Mouse (Mus musculus) limb, embryonic 11.5 days (tissue): Measurements from ENCODE around the gene Tex45. TPM values are rescaled to one million over a fixed set of nuclear protein-coding genes. Genes with fewer than 3 reads are reported as not detected.

ENCODE experiments used
- ATAC-seq: fragments of 200-750 bp; cut with Nextera tagmentation; 2 replicates; pipeline ENCODE4 v1.8.0; 2017; ENCODE audit warnings: low read depth; ENCODE audit not compliant: insufficient number of reproducible peaks, low FRiP score, low TSS enrichment
- DNase-seq: peaks from one replicate; pipeline ENCODE4 v3.0.0-alpha.2; 2015; ENCODE audit warnings: low spot score
- H3K27ac ChIP-seq: fragments of 300-500 bp; sonication (generic); replicated peaks from 2 replicates; pipeline ENCODE4 v1.5.1; 2014; ENCODE audit warnings: low read depth, mild to moderate bottlenecking, low read length
- H3K27me3 ChIP-seq: fragments of 300-500 bp; sonication (generic); 2 replicates; pipeline ENCODE4 v1.6.1; 2014; ENCODE audit warnings: mild to moderate bottlenecking, low read length, mixed read lengths; ENCODE audit not compliant: control insufficient read depth, insufficient read depth
- H3K36me3 ChIP-seq: fragments of 300-500 bp; sonication (generic); 2 replicates; pipeline ENCODE4 v1.6.1; 2014; ENCODE audit warnings: mild to moderate bottlenecking, low read length, moderate library complexity, mixed read lengths; ENCODE audit not compliant: control insufficient read depth, insufficient read depth
- H3K4me1 ChIP-seq: fragments of 300-500 bp; sonication (generic); 2 replicates; pipeline ENCODE4 v1.6.1; 2014; ENCODE audit warnings: low read length, mixed read lengths; ENCODE audit not compliant: control insufficient read depth, insufficient read depth
- H3K4me2 ChIP-seq: fragments of 300-500 bp; sonication (generic); 2 replicates; pipeline ENCODE4 v1.6.1; 2014; ENCODE audit warnings: low read depth, mild to moderate bottlenecking, moderate library complexity; ENCODE audit not compliant: severe bottlenecking
- H3K4me3 ChIP-seq: fragments of 300-500 bp; sonication (generic); 2 replicates; pipeline ENCODE4 v1.5.1; 2014; ENCODE audit warnings: low read depth, low read length
- H3K9ac ChIP-seq: fragments of 300-500 bp; sonication (generic); 2 replicates; pipeline ENCODE4 v1.6.1; 2014; ENCODE audit warnings: mild to moderate bottlenecking, low read length
- H3K9me3 ChIP-seq: fragments of 300-500 bp; sonication (generic); 2 replicates; pipeline ENCODE4 v1.6.1; 2016; ENCODE audit warnings: low read length; ENCODE audit not compliant: control insufficient read depth
- WGBS: fragments of 180-500 bp; shearing (Covaris S2); extraction: QIAGEN DNeasy Blood & Tissue Kit; methylation state at CpG from one replicate; pipeline ENCODE4 v1.1.7; 2014; 5-methylcytosine and 5-hydroxymethylcytosine counted together
- polyA plus RNA-seq: library from polyadenylated mRNA; unstranded; fragments of >200 nt; fragmentation: Nextera tagmentation; extraction: Ambion mirVana; gene quantifications from 2 replicates; pipeline ENCODE4 v1.2.1, GENCODE M21; 2014

Gene Tex45
- polyA plus RNA-seq, 1 experiment from 2014 or later: not detected

- H3K27me3 ChIP-seq: no peaks in the 10 kb centered on the region
- peaks cover 6% of the 10 kb centered on the region for H3K4me1 ChIP-seq
- DNase-seq: no peak
- peak overlapping the region; percentile 73 for H3K27ac ChIP-seq
- H3K4me3 ChIP-seq: peak overlapping the region; percentile 39; the same call in 1 of the 2 replicates
- H3K4me2 ChIP-seq: peak overlapping the region; percentile 86
- no peak for ATAC-seq
- peaks cover 3% of the 10 kb centered on the region; the same call in 1 of the 2 replicates for H3K9me3 ChIP-seq
- 30% methylated on average over 13 of the region's 13 CpGs for WGBS
- no peaks in the 10 kb centered on the region for H3K36me3 ChIP-seq
- H3K9ac ChIP-seq: peak overlapping the region; percentile 47
Measured at GRCm38 (mm10) chr8:3514681-3515247, 44.1 kb downstream of the Tex45 start.

GRCm38 (mm10) chr8:3515260-3515671 is 44.6 kb downstream of the Tex45 start, which contains the start of gene Pnpla6:
Gene Pnpla6, plus strand, starts transcription at chr8:3515384.
- peak within 1 kb of the TSS; percentile 73 for H3K27ac ChIP-seq
- ATAC-seq (peak; percentile 76), DNase-seq (peak; percentile 94)
- H3K9me3 ChIP-seq: peaks cover 3% of the 10 kb centered on the region; the same call in 1 of the 2 replicates
- peaks cover 6% of the 10 kb centered on the region for H3K4me1 ChIP-seq
- H3K36me3 ChIP-seq: no peaks in the 10 kb centered on the region
- whole genome bisulfite sequencing: under 1% methylated on average over 25 of the region's 25 CpGs
- H3K4me3 ChIP-seq: peak within 1 kb of the TSS; percentile 39
- H3K27me3 ChIP-seq: no peaks in the 10 kb centered on the region
- H3K9ac ChIP-seq: peak within 1 kb of the TSS; percentile 56
- H3K4me2 ChIP-seq: peak within 1 kb of the TSS; percentile 86

- peaks cover 3% of the 10 kb centered on the region; the same call in 1 of the 2 replicates for H3K9me3 ChIP-seq
- under 1% methylated on average over 25 of the region's 25 CpGs for WGBS
- DNase-seq (peak; percentile 68), ATAC-seq (peak; percentile 4; the same call in 1 of the 2 replicates)
- H3K27ac ChIP-seq: peak overlapping the region; percentile 5; the same call in 1 of the 2 replicates
- H3K4me2 ChIP-seq: peak overlapping the region; percentile 86
- H3K9ac ChIP-seq: peak overlapping the region; percentile 56
- H3K27me3 ChIP-seq: no peaks in the 10 kb centered on the region
- peaks cover 6% of the 10 kb centered on the region for H3K4me1 ChIP-seq
- H3K4me3 ChIP-seq: peak overlapping the region; percentile 39
- H3K36me3 ChIP-seq: no peaks in the 10 kb centered on the region
Measured at GRCm38 (mm10) chr8:3515771-3516417, 45.2 kb downstream of the Tex45 start.

GRCm38 (mm10) chr8:3516450-3517116 is 45.9 kb downstream of the Tex45 start:
- WGBS: 1% methylated on average over 36 of the region's 36 CpGs
- H3K36me3 ChIP-seq: no peaks in the 10 kb centered on the region
- H3K9ac ChIP-seq: peak overlapping the region; percentile 56
- H3K27me3 ChIP-seq: no peaks in the 10 kb centered on the region
- peaks cover 3% of the 10 kb centered on the region; the same call in 1 of the 2 replicates for H3K9me3 ChIP-seq
- ATAC-seq (peak; percentile 87), DNase-seq (peak; percentile 93)
- peak overlapping the region; percentile 86 for H3K4me2 ChIP-seq
- H3K4me1 ChIP-seq: peaks cover 6% of the 10 kb centered on the region
- no peak overlapping the region; the same call in 1 of the 2 replicates for H3K27ac ChIP-seq
- peak overlapping the region; percentile 39 for H3K4me3 ChIP-seq

- H3K4me3 ChIP-seq: peak overlapping the region; percentile 39
- peaks cover 2% of the 10 kb centered on the region; the same call in 1 of the 2 replicates for H3K36me3 ChIP-seq
- ATAC-seq: no peak; the same call in 1 of the 2 replicates
- H3K27me3 ChIP-seq: no peaks in the 10 kb centered on the region
- WGBS: 12% methylated on average over 16 of the region's 16 CpGs
- H3K4me2 ChIP-seq: peak overlapping the region; percentile 86
- H3K27ac ChIP-seq: no peak overlapping the region
- H3K9me3 ChIP-seq: peaks cover 3% of the 10 kb centered on the region; the same call in 1 of the 2 replicates
- DNase-seq: no peak
- peaks cover 6% of the 10 kb centered on the region for H3K4me1 ChIP-seq
- peak overlapping the region; percentile 9; the same call in 1 of the 2 replicates for H3K9ac ChIP-seq
Measured at GRCm38 (mm10) chr8:3517117-3517495, 46.4 kb downstream of the Tex45 start.

GRCm38 (mm10) chr8:3522007-3522697 is 51.5 kb downstream of the Tex45 start:
- 90% methylated on average over 13 of the region's 13 CpGs for WGBS
- H3K36me3 ChIP-seq: peaks cover 11% of the 10 kb centered on the region; the same call in 1 of the 2 replicates
- no peak for DNase-seq
- H3K27ac ChIP-seq: no peak overlapping the region
- no peaks in the 10 kb centered on the region for H3K4me1 ChIP-seq
- no peaks in the 10 kb centered on the region for H3K9me3 ChIP-seq
- no peak for ATAC-seq
- H3K27me3 ChIP-seq: no peaks in the 10 kb centered on the region
- no peak overlapping the region for H3K9ac ChIP-seq
- H3K4me2 ChIP-seq: no peak overlapping the region
- no peak overlapping the region for H3K4me3 ChIP-seq

GRCm38 (mm10) chr8:3530816-3531215 is 60.2 kb downstream of the Tex45 start:
- no peak for ATAC-seq
- Histone ChIP-seq H3K9me3 (no peaks in the 10 kb centered on the region), H3K4me1 (no peaks in the 10 kb centered on the region), H3K27ac (no peak overlapping the region), H3K4me2 (no peak overlapping the region), H3K9ac (no peak overlapping the region), H3K27me3 (no peaks in the 10 kb centered on the region), H3K4me3 (no peak overlapping the region), H3K36me3 (peaks cover 17% of the 10 kb centered on the region)
- DNase-seq: no peak
- 89% methylated on average over 5 of the region's 5 CpGs for WGBS

GRCm38 (mm10) chr8:3531936-3532335 is 61.3 kb downstream of the Tex45 start:
- Histone ChIP-seq H3K27ac (no peak overlapping the region), H3K4me1 (no peaks in the 10 kb centered on the region), H3K9me3 (no peaks in the 10 kb centered on the region), H3K4me2 (no peak overlapping the region), H3K9ac (no peak overlapping the region), H3K36me3 (peaks cover 11% of the 10 kb centered on the region), H3K27me3 (no peaks in the 10 kb centered on the region), H3K4me3 (no peak overlapping the region)
- 96% methylated on average over 18 of the region's 18 CpGs for WGBS
- ATAC-seq (no peak), DNase-seq (no peak)
